Mouse (Mus musculus): ENCODE results near the gene Tagln2.

GRCm38 (mm10) chr1:172474196-172474595 is 25.7 kb upstream of the Tagln2 start:
- TF ChIP-seq CTCF (IDR thresholded peaks at IDR 0.05; ENCODE audit: insufficient read depth, low read length) = no peak
- no peak for TF ChIP-seq POLR2A (IDR thresholded peaks at IDR 0.05; ENCODE audit: borderline replicate concordance, extremely low read depth, low read depth, low read length)
